Mouse (Mus musculus) olfactory bulb, adult 2 months (tissue): ENCODE data around the gene Fbxw20.

ENCODE experiments used
- CTCF ChIP-seq: fragments of 200-500 bp; IDR thresholded peaks from 2 replicates; pipeline ENCODE4 v1.5.1; 2012; ENCODE audit warnings: low read depth, mild to moderate bottlenecking, low read length, moderate library complexity; ENCODE audit not compliant: insufficient read depth
- POLR2A ChIP-seq: fragments of 200-500 bp; IDR thresholded peaks from 2 replicates; pipeline ENCODE4 v1.6.1; 2012; ENCODE audit warnings: mild to moderate bottlenecking, low read depth, low read length, moderate library complexity; ENCODE audit not compliant: insufficient read depth

- TF ChIP-seq POLR2A, result no peak
- TF ChIP-seq CTCF, result no peak
Observed at GRCm38 (mm10) chr9:109234654-109235053, at the start of gene Fbxw20.
